Mouse (Mus musculus): ENCODE results near the gene Bicra. TPM values are rescaled to one million over a fixed set of nuclear protein-coding genes. Genes with fewer than 3 reads are reported as not detected.

Gene Bicra
- total and polyA plus RNA-seq, 3 experiments, result 1.1 to 52.1 (median 52.1) TPM

GRCm38 (mm10) chr7:15949216-15949790 lies 98.4 kb downstream of the Bicra start:
- ATAC-seq (ENCODE audit: extremely low read depth, insufficient number of reproducible peaks, low FRiP score, poor library complexity, severe bottlenecking) (no peak), DNase-seq (ENCODE audit: low spot score) (no peak)
- no peak overlapping the region; the same call in 1 of the 2 replicates for H3K4me3 ChIP-seq (ENCODE audit: low read depth, low read length)
- H3K4me1 ChIP-seq (ENCODE audit: insufficient read depth, low read depth, low read length), result peaks cover 60% of the 10 kb centered on the region
- TF ChIP-seq GATA1 (IDR thresholded peaks at IDR 0.05; ENCODE audit: borderline replicate concordance, low read length) (no peak), POLR2AphosphoS5 (IDR thresholded peaks at IDR 0.05; ENCODE audit: insufficient replicate concordance, low read depth, low read length) (no peak), GATA2 (IDR thresholded peaks at IDR 0.05; ENCODE audit: borderline replicate concordance, low read depth, low read length) (no peak)
- peaks cover 19% of the 10 kb centered on the region for H3K27me3 ChIP-seq (ENCODE audit: insufficient read depth, low read length)
- H3K36me3 ChIP-seq (replicated peaks), result peaks cover 7% of the 10 kb centered on the region
- peaks cover 3% of the 10 kb centered on the region for H3K9me3 ChIP-seq (replicated peaks)

- H3K27me3 ChIP-seq (ENCODE audit: insufficient read depth, low read length), result peaks cover 17% of the 10 kb centered on the region
- H3K36me3 ChIP-seq (replicated peaks), result peaks cover 16% of the 10 kb centered on the region
- peaks cover 2% of the 10 kb centered on the region for H3K9me3 ChIP-seq (replicated peaks)
- no peak for TF ChIP-seq POLR2AphosphoS5 (IDR thresholded peaks at IDR 0.05; ENCODE audit: insufficient replicate concordance, low read depth, low read length)
- no peak for TF ChIP-seq GATA2 (IDR thresholded peaks at IDR 0.05; ENCODE audit: borderline replicate concordance, low read depth, low read length)
- peak; percentile 76 for TF ChIP-seq CTCF (IDR thresholded peaks at IDR 0.05; ENCODE audit: low read depth, low read length)
- TF ChIP-seq GATA1 (IDR thresholded peaks at IDR 0.05; ENCODE audit: borderline replicate concordance, low read length), result no peak
- no peak for TF ChIP-seq TAL1 (conservative IDR thresholded peaks at IDR 0.05; ENCODE audit: low read depth, low read length)
- H3K4me1 ChIP-seq (ENCODE audit: insufficient read depth, low read depth, low read length), result peaks cover 68% of the 10 kb centered on the region
- H3K4me3 ChIP-seq (ENCODE audit: low read depth, low read length), result peak overlapping the region; percentile 69; the same call in 1 of the 2 replicates
- DNase-seq (ENCODE audit: low spot score) (peak; percentile 87), ATAC-seq (ENCODE audit: extremely low read depth, insufficient number of reproducible peaks, low FRiP score, poor library complexity, severe bottlenecking) (peak; percentile 64)
Measured at GRCm38 (mm10) chr7:15948381-15948941, 99.3 kb downstream of the Bicra start.

GRCm38 (mm10) chr7:15947653-15948260 lies 100.0 kb downstream of the Bicra start:
- Histone ChIP-seq H3K36me3 (replicated peaks) (peaks cover 23% of the 10 kb centered on the region), H3K27me3 (ENCODE audit: insufficient read depth, low read length) (peaks cover 14% of the 10 kb centered on the region), H3K9me3 (replicated peaks) (no peaks in the 10 kb centered on the region), H3K4me1 (ENCODE audit: insufficient read depth, low read depth, low read length) (peaks cover 73% of the 10 kb centered on the region), H3K4me3 (ENCODE audit: low read depth, low read length) (peak overlapping the region; percentile 69; the same call in 1 of the 2 replicates)
- no peak for DNase-seq (ENCODE audit: low spot score)
- ATAC-seq (ENCODE audit: extremely low read depth, insufficient number of reproducible peaks, low FRiP score, poor library complexity, severe bottlenecking), result no peak
- TF ChIP-seq TAL1 (conservative IDR thresholded peaks at IDR 0.05; ENCODE audit: low read depth, low read length) (no peak), GATA1 (IDR thresholded peaks at IDR 0.05; ENCODE audit: borderline replicate concordance, low read length) (no peak), GATA2 (IDR thresholded peaks at IDR 0.05; ENCODE audit: borderline replicate concordance, low read depth, low read length) (no peak), POLR2AphosphoS5 (IDR thresholded peaks at IDR 0.05; ENCODE audit: insufficient replicate concordance, low read depth, low read length) (no peak), CTCF (IDR thresholded peaks at IDR 0.05; ENCODE audit: low read depth, low read length) (no peak)

GRCm38 (mm10) chr7:15945721-15946536 lies 101.8 kb downstream of the Bicra start, which contains the start of gene Nop53:
Gene Nop53, minus strand, starts transcription at chr7:15946074.
- Histone ChIP-seq H3K9me3 (replicated peaks) (no peaks in the 10 kb centered on the region), H3K4me1 (ENCODE audit: insufficient read depth, low read depth, low read length) (peaks cover 81% of the 10 kb centered on the region), H3K27me3 (ENCODE audit: insufficient read depth, low read length) (peaks cover 10% of the 10 kb centered on the region), H3K36me3 (replicated peaks) (peaks cover 41% of the 10 kb centered on the region), H3K4me3 (ENCODE audit: low read depth, low read length) (peak within 1 kb of the TSS; percentile 76)
- DNase-seq (ENCODE audit: low spot score) (peak; percentile 73), ATAC-seq (ENCODE audit: extremely low read depth, insufficient number of reproducible peaks, low FRiP score, poor library complexity, severe bottlenecking) (peak; percentile 74)
- TF ChIP-seq GATA1 (IDR thresholded peaks at IDR 0.05; ENCODE audit: borderline replicate concordance, low read length) (no peak), TAL1 (conservative IDR thresholded peaks at IDR 0.05; ENCODE audit: low read depth, low read length) (no peak), GATA2 (IDR thresholded peaks at IDR 0.05; ENCODE audit: borderline replicate concordance, low read depth, low read length) (no peak), CTCF (IDR thresholded peaks at IDR 0.05; ENCODE audit: low read depth, low read length) (no peak), POLR2AphosphoS5 (IDR thresholded peaks at IDR 0.05; ENCODE audit: insufficient replicate concordance, low read depth, low read length) (no peak)

GRCm38 (mm10) chr7:15945211-15945610 lies 102.5 kb downstream of the Bicra start:
- ATAC-seq (ENCODE audit: extremely low read depth, insufficient number of reproducible peaks, low FRiP score, poor library complexity, severe bottlenecking) (no peak), DNase-seq (ENCODE audit: low spot score) (no peak)
- H3K4me3 ChIP-seq (ENCODE audit: low read depth, low read length), result peak overlapping the region; percentile 76
- peaks cover 48% of the 10 kb centered on the region for H3K36me3 ChIP-seq (replicated peaks)
- no peaks in the 10 kb centered on the region for H3K9me3 ChIP-seq (replicated peaks)
- peaks cover 80% of the 10 kb centered on the region for H3K4me1 ChIP-seq (ENCODE audit: insufficient read depth, low read depth, low read length)
- TF ChIP-seq TAL1 (conservative IDR thresholded peaks at IDR 0.05; ENCODE audit: low read depth, low read length), result no peak
- TF ChIP-seq POLR2AphosphoS5 (IDR thresholded peaks at IDR 0.05; ENCODE audit: insufficient replicate concordance, low read depth, low read length), result no peak
- TF ChIP-seq GATA1 (IDR thresholded peaks at IDR 0.05; ENCODE audit: borderline replicate concordance, low read length), result no peak
- no peak for TF ChIP-seq CTCF (IDR thresholded peaks at IDR 0.05; ENCODE audit: low read depth, low read length)
- TF ChIP-seq GATA2 (IDR thresholded peaks at IDR 0.05; ENCODE audit: borderline replicate concordance, low read depth, low read length), result no peak
- peaks cover 4% of the 10 kb centered on the region for H3K27me3 ChIP-seq (ENCODE audit: insufficient read depth, low read length)
